Comparison of ENCODE assay signal across 8 mouse cellular contexts in genomic region chr5:33144025-33144424, GRCm38 (mm10). TPM values are rescaled to one million over a fixed set of nuclear protein-coding genes. Genes with fewer than 3 reads are reported as not detected.
DNase-seq lines count a peak whose midpoint lies in the region; ATAC-seq lines count a peak whose summit lies in the region.

No protein-coding gene starts in this region.

- H3K4me1 ChIP-seq in hindbrain, embryonic 11.5 days (replicated peaks; ENCODE audit: control insufficient read depth, insufficient read depth, low read length), result no peaks in the 10 kb centered on the region
- no peaks in the 10 kb centered on the region for H3K4me1 ChIP-seq in hindbrain, embryonic 12.5 days
- H3K4me1 ChIP-seq in embryonic facial prominence, embryonic 14.5 days (ENCODE audit: control insufficient read depth, insufficient read depth, low read length), result no peaks in the 10 kb centered on the region

- no peak overlapping the region for H3K27ac ChIP-seq in hindbrain, embryonic 11.5 days (ENCODE audit: low read depth, low read length)
- no peak overlapping the region for H3K27ac ChIP-seq in hindbrain, embryonic 12.5 days
- no peak overlapping the region for H3K27ac ChIP-seq in embryonic facial prominence, embryonic 14.5 days (replicated peaks; ENCODE audit: low read depth, low read length)

- ATAC-seq in hindbrain, embryonic 11.5 days (ENCODE audit: low FRiP score), result no peak
- no peak for ATAC-seq in hindbrain, embryonic 12.5 days (ENCODE audit: low FRiP score)
- ATAC-seq in embryonic facial prominence, embryonic 14.5 days (ENCODE audit: low read depth), result no peak

- no peaks in the 10 kb centered on the region for H3K9me3 ChIP-seq in hindbrain, embryonic 11.5 days (ENCODE audit: control insufficient read depth, low read length)
- H3K9me3 ChIP-seq in hindbrain, embryonic 12.5 days (replicated peaks), result no peaks in the 10 kb centered on the region
- H3K9me3 ChIP-seq in embryonic facial prominence, embryonic 14.5 days (ENCODE audit: control insufficient read depth, low read length), result no peaks in the 10 kb centered on the region

- H3K27me3 ChIP-seq in hindbrain, embryonic 11.5 days (ENCODE audit: control insufficient read depth, insufficient read depth, low read length), result no peaks in the 10 kb centered on the region
- H3K27me3 ChIP-seq in hindbrain, embryonic 12.5 days, result no peaks in the 10 kb centered on the region
- H3K27me3 ChIP-seq in embryonic facial prominence, embryonic 14.5 days (replicated peaks; ENCODE audit: control insufficient read depth, insufficient read depth, low read length), result no peaks in the 10 kb centered on the region

- H3K4me2 ChIP-seq in hindbrain, embryonic 11.5 days (replicated peaks; ENCODE audit: low read depth, low read length), result no peak overlapping the region
- no peak overlapping the region for H3K4me2 ChIP-seq in hindbrain, embryonic 12.5 days (replicated peaks)
- no peak overlapping the region for H3K4me2 ChIP-seq in embryonic facial prominence, embryonic 14.5 days (ENCODE audit: low read depth, low read length)

- 56% methylated on average over 5 of the region's 5 CpGs for WGBS in hindbrain, embryonic 11.5 days
- 59% methylated on average over 5 of the region's 5 CpGs for WGBS in hindbrain, embryonic 12.5 days
- 45% methylated on average over 5 of the region's 5 CpGs for WGBS in embryonic facial prominence, embryonic 14.5 days

- peak; percentile 35 for DNase-seq in hindbrain, embryonic 11.5 days (ENCODE audit: low spot score)
- DNase-seq in A20 (ENCODE audit: low read depth, low spot score), result peak; percentile 57
- DNase-seq in T-cell, adult 2 months (ENCODE audit: low spot score), result peak; percentile 4
- peak; percentile 15 for DNase-seq in embryonic facial prominence, embryonic 14.5 days (ENCODE audit: low spot score)
- DNase-seq in mesoderm, embryonic 11.5 days (ENCODE audit: low read depth, low spot score), result peak; percentile 24
- DNase-seq in cerebellum, postnatal 25 days, result no peak
- no peak for DNase-seq in ovary, adult 18-20 months (ENCODE audit: low spot score)

- no peaks in the 10 kb centered on the region for H3K36me3 ChIP-seq in hindbrain, embryonic 11.5 days (ENCODE audit: control insufficient read depth, insufficient read depth, low read length)
- H3K36me3 ChIP-seq in hindbrain, embryonic 12.5 days, result no peaks in the 10 kb centered on the region
- no peaks in the 10 kb centered on the region for H3K36me3 ChIP-seq in embryonic facial prominence, embryonic 14.5 days (ENCODE audit: control insufficient read depth, insufficient read depth, low read length)

- no peak overlapping the region for H3K9ac ChIP-seq in hindbrain, embryonic 11.5 days (ENCODE audit: low read depth, low read length)
- H3K9ac ChIP-seq in hindbrain, embryonic 12.5 days, result no peak overlapping the region
- H3K9ac ChIP-seq in embryonic facial prominence, embryonic 14.5 days (ENCODE audit: low read depth, low read length), result no peak overlapping the region

- H3K4me3 ChIP-seq in hindbrain, embryonic 11.5 days (ENCODE audit: low read depth, low read length), result no peak overlapping the region
- no peak overlapping the region for H3K4me3 ChIP-seq in hindbrain, embryonic 12.5 days
- H3K4me3 ChIP-seq in embryonic facial prominence, embryonic 14.5 days (ENCODE audit: low read depth, low read length), result no peak overlapping the region

RNA-seq across cellular contexts. Expression of gene Slc5a1, which starts 40.0 kb away (rescaled TPM):
- not detected in 2 replicates for polyA plus RNA-seq in hindbrain, embryonic 11.5 days (2014; fragmentation: Nextera tagmentation; extraction: Ambion mirVana)
- polyA plus RNA-seq in hindbrain, embryonic 12.5 days (2016; fragmentation: Nextera tagmentation; extraction: Ambion mirVana), result 0.07 TPM in 1 of 2 replicates, not detected in the other
- polyA plus RNA-seq in embryonic facial prominence, embryonic 14.5 days (2014; fragmentation: Nextera tagmentation; extraction: Ambion mirVana), result 0.30 and 0.89 TPM in 2 replicates

Comparison
In these comparisons a context has a peak if more than half of its experiments do, and no peak if none do; other contexts are left out.
1. DNase-seq: peak in hindbrain, embryonic 11.5 days (single experiment), A20 (single experiment), T-cell, adult 2 months (single experiment), embryonic facial prominence, embryonic 14.5 days (single experiment) and mesoderm, embryonic 11.5 days (single experiment); none in cerebellum, postnatal 25 days (0 of 2) and ovary, adult 18-20 months (single experiment).